Mouse (Mus musculus): ENCODE measurements around the gene Gm20809. TPM values are rescaled to one million over a fixed set of nuclear protein-coding genes. Genes with fewer than 3 reads are reported as not detected.

The Gm20809 gene
- not detected for polyA plus RNA-seq (2014; fragmentation: Illumina TruSeq; extraction: RNeasy Lipid Tissue Mini Kit (QIAGEN cat#74804); ENCODE audit: low read depth, low replicate concordance)

DNA sequence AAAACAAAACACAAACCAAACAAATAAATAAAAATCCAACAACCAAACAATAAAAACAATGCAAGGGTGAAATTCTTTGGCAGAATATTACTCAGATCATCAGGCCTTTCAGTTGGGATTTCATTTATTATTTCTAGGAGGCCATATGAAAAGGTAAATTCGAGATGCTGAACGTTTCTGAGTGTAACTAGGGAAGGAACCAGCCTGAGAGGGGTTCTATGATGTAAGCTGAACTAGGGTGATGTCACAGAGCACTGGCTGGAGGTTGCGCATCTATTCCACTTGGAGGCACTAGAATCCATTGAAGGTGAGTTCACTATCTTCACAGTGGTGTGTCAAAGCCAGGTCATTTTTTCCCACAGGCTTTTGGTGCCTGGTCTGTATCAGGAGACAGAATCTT, at the start of gene Gm20809:
Gm20809 (plus strand) TSS at position 301 of the 400 bp plus-strand sequence.

